Mouse (Mus musculus): ENCODE results near the gene Crat.
"Not testable (repeated sequence)": the region's sequence is repeated elsewhere in the genome, so short reads cannot be mapped to it uniquely, and the experiment has no call there.

The Crat gene

GRCm38 (mm10) chr2:30440701-30441517 is 25.3 kb upstream of the Crat start:
- intact Hi-C loops (cut with DNase I), result no loop called here

- intact Hi-C loops (cut with DNase I), result no loop called here
Measured at GRCm38 (mm10) chr2:30440211-30440700, 24.6 kb upstream of the Crat start.

GRCm38 (mm10) chr2:30439631-30440030 is 24.0 kb upstream of the Crat start:
- intact Hi-C loops (cut with DNase I), result loop anchor here (5.0 kb wide), 1 partner anchor 493 kb away; no protein-coding TSS in a partner anchor

- intact Hi-C loops (cut with DNase I), result loop anchor here (2.0 to 5.0 kb wide), 2 partner anchors 357 to 495 kb away; no protein-coding TSS in a partner anchor
Measured at GRCm38 (mm10) chr2:30437791-30438190, 22.2 kb upstream of the Crat start.

- intact Hi-C loops (cut with DNase I), result loop anchor here (2.0 to 5.0 kb wide), 2 partner anchors 358 to 495 kb away; no protein-coding TSS in a partner anchor
Measured at GRCm38 (mm10) chr2:30436809-30437208, 21.2 kb upstream of the Crat start.

GRCm38 (mm10) chr2:30436156-30436545 is 20.5 kb upstream of the Crat start:
- intact Hi-C loops (cut with DNase I), result loop anchor here (2.0 to 5.0 kb wide), 2 partner anchors 359 to 496 kb away; no protein-coding TSS in a partner anchor

GRCm38 (mm10) chr2:30435326-30436155 is 19.9 kb upstream of the Crat start:
- intact Hi-C loops (cut with DNase I), result loop anchor here (2.0 to 5.0 kb wide), 2 partner anchors 359 to 497 kb away; no protein-coding TSS in a partner anchor

- intact Hi-C loops (cut with DNase I), result no loop called here
Measured at GRCm38 (mm10) chr2:30429156-30429555, 13.5 kb upstream of the Crat start.

- intact Hi-C loops (cut with DNase I), result no loop called here
Measured at GRCm38 (mm10) chr2:30421432-30421831, 5.8 kb upstream of the Crat start.

- intact Hi-C loops (cut with DNase I), result no loop called here
Measured at GRCm38 (mm10) chr2:30419112-30419511, 3.5 kb upstream of the Crat start.

GRCm38 (mm10) chr2:30418259-30418658 is 2.6 kb upstream of the Crat start:
- intact Hi-C loops (cut with DNase I), result no loop called here

- intact Hi-C loops (cut with DNase I), result no loop called here
Measured at GRCm38 (mm10) chr2:30417595-30418165, 2.1 kb upstream of the Crat start.

GRCm38 (mm10) chr2:30417154-30417553 is 1.5 kb upstream of the Crat start:
- intact Hi-C loops (cut with DNase I), result not testable (repeated sequence)

GRCm38 (mm10) chr2:30416649-30416965 is 994 bp upstream of the Crat start:
- intact Hi-C loops (cut with DNase I), result no loop called here

GRCm38 (mm10) chr2:30415936-30416648 is 479 bp upstream of the Crat start, which contains the start of gene Ptpa:
Gene Ptpa, plus strand, starts transcription at chr2:30416039.
- intact Hi-C loops (cut with DNase I), result no loop called here

GRCm38 (mm10) chr2:30414681-30415080 is 932 bp downstream of the Crat start:
- intact Hi-C loops (cut with DNase I), result no loop called here

- intact Hi-C loops (cut with DNase I), result no loop called here
Measured at GRCm38 (mm10) chr2:30414101-30414500, 1.5 kb downstream of the Crat start.

GRCm38 (mm10) chr2:30413038-30413973 is 2.3 kb downstream of the Crat start:
- intact Hi-C loops (cut with DNase I), result no loop called here

- intact Hi-C loops (cut with DNase I), result no loop called here
Measured at GRCm38 (mm10) chr2:30409454-30410176, 6.0 kb downstream of the Crat start.

Data from adrenal gland (tissue).